Mouse (Mus musculus) MEL (cell line): ENCODE data around the gene Rer1.

Experiments used
- CTCF ChIP-seq, 3 experiments: IDR thresholded peaks in 2 of 3; conservative IDR thresholded peaks in 1 of 3; 2 replicates each; pipeline ENCODE4 v1.5.1; 2011 to 2012; ENCODE audit warnings: low read length in 3 of 3, low read depth in 2 of 3, mild to moderate bottlenecking in 2 of 3, improper control_type of control experiment in 1 of 3, inconsistent platforms in 1 of 3, mixed read lengths in 1 of 3, moderate library complexity in 1 of 3; ENCODE audit not compliant: control insufficient read depth in 1 of 3, insufficient read depth in 1 of 3, poor library complexity in 1 of 3, severe bottlenecking in 1 of 3
- NELFE ChIP-seq: IDR thresholded peaks from 2 replicates; pipeline ENCODE4 v1.6.1; 2011; ENCODE audit warnings: low read depth, low read length, improper control_type of control experiment
- POLR2A ChIP-seq, 2 experiments: IDR thresholded peaks; 2 replicates each; pipeline ENCODE4 v1.6.1; 2011 to 2012; ENCODE audit warnings: low read length in 2 of 2, mild to moderate bottlenecking in 2 of 2, control low read depth in 1 of 2, improper control_type of control experiment in 1 of 2, low read depth in 1 of 2, moderate library complexity in 1 of 2; ENCODE audit not compliant: control insufficient read depth in 1 of 2, insufficient read depth in 1 of 2, poor library complexity in 1 of 2

DNA sequence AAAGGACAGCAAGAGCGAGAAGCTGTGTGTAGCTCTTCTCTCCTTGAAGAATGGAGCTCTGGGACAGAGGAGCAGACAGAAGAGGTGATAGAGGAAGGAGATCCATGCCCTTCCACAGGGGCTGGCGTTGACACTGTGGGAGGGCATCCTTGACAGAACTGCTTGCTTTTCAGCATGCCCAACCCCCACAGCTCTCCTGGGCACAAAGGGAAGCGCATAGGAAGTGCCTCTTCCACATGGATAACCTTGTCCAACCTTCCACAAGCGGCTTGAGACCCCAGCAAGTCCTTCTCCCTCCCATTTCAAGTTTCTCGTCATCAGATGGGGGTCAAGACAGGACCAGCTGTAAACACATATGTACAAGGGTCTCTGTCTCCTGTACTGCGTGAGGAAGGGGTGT is 53.1 kb downstream of the Rer1 start:
- TF ChIP-seq POLR2A (IDR thresholded peaks at IDR 0.05; ENCODE audit: control insufficient read depth in 1 of 2, insufficient read depth in 1 of 2, low read depth in 1 of 2, low read length in 2 of 2, poor library complexity in 1 of 2) (no peak), CTCF (IDR thresholded peaks at IDR 0.05 in 2 of 3, conservative IDR thresholded peaks at IDR 0.05 in 1 of 3; ENCODE audit: control insufficient read depth in 1 of 3, insufficient read depth in 1 of 3, low read depth in 2 of 3, low read length in 3 of 3, poor library complexity in 1 of 3, severe bottlenecking in 1 of 3) (no peak), NELFE (no peak)
